Mouse (Mus musculus) MEL (cell line): ENCODE measurements around the gene Actr3.

Experiments used
- CTCF ChIP-seq, 3 experiments: IDR thresholded peaks in 2 of 3; conservative IDR thresholded peaks in 1 of 3; 2 replicates each; pipeline ENCODE4 v1.5.1; 2011 to 2012; ENCODE audit warnings: low read length in 3 of 3, low read depth in 2 of 3, mild to moderate bottlenecking in 2 of 3, improper control_type of control experiment in 1 of 3, inconsistent platforms in 1 of 3, mixed read lengths in 1 of 3, moderate library complexity in 1 of 3; ENCODE audit not compliant: control insufficient read depth in 1 of 3, insufficient read depth in 1 of 3, poor library complexity in 1 of 3, severe bottlenecking in 1 of 3
- EP300 ChIP-seq, 2 experiments: IDR thresholded peaks; 2 replicates each; pipeline ENCODE4 v1.6.1; 2011; ENCODE audit warnings: improper control_type of control experiment in 2 of 2, low read length in 2 of 2, low read depth in 1 of 2, mild to moderate bottlenecking in 1 of 2
- MYC ChIP-seq: IDR thresholded peaks from 2 replicates; pipeline ENCODE4 v1.6.1; 2011; ENCODE audit warnings: low read depth, mild to moderate bottlenecking, low read length, improper control_type of control experiment, moderate library complexity
- POLR2A ChIP-seq, 2 experiments: IDR thresholded peaks; 2 replicates each; pipeline ENCODE4 v1.6.1; 2011 to 2012; ENCODE audit warnings: low read length in 2 of 2, mild to moderate bottlenecking in 2 of 2, control low read depth in 1 of 2, improper control_type of control experiment in 1 of 2, low read depth in 1 of 2, moderate library complexity in 1 of 2; ENCODE audit not compliant: control insufficient read depth in 1 of 2, insufficient read depth in 1 of 2, poor library complexity in 1 of 2
- SMC3 ChIP-seq: IDR thresholded peaks from 2 replicates; pipeline ENCODE4 v1.6.1; 2011; ENCODE audit warnings: low read depth, low read length, improper control_type of control experiment
- UBTF ChIP-seq: IDR thresholded peaks from 2 replicates; pipeline ENCODE4 v1.6.1; 2012; ENCODE audit warnings: low read depth, mild to moderate bottlenecking, inconsistent platforms, low read length, improper control_type of control experiment, moderate library complexity, borderline replicate concordance; ENCODE audit not compliant: insufficient read depth
- USF1 ChIP-seq: IDR thresholded peaks from 2 replicates; pipeline ENCODE4 v1.6.1; 2014; ENCODE audit warnings: low read depth, mild to moderate bottlenecking, inconsistent platforms, low read length, improper control_type of control experiment, moderate library complexity
- ZKSCAN1 ChIP-seq: IDR thresholded peaks from 2 replicates; pipeline ENCODE4 v1.6.1; 2012; ENCODE audit warnings: low read depth, mild to moderate bottlenecking, inconsistent platforms, low read length, improper control_type of control experiment, moderate library complexity

DNA sequence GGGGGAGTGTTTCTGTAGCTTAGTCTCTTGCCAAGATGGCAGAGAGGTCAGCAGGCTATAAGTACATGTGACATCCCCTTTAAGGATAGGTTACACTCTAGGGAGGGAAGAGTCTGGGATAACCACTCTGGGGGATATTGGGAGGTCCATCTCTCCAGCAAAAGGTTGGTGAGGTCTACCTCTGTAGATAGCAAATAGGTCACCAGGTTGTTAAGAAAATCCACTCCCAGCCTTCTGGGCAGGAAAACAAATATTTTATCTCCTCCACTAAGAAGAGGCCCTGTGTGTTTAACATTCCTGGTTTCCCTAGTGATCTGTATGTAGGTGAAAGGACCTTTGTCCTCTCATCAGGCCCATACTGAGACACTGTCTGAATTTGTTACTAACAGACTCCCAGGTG lies 46.3 kb upstream of the Actr3 start:
- no peak for TF ChIP-seq POLR2A (IDR thresholded peaks at IDR 0.05; ENCODE audit: control insufficient read depth in 1 of 2, insufficient read depth in 1 of 2, low read depth in 1 of 2, low read length in 2 of 2, poor library complexity in 1 of 2)
- no peak for TF ChIP-seq MYC
- no peak for TF ChIP-seq CTCF (IDR thresholded peaks at IDR 0.05 in 2 of 3, conservative IDR thresholded peaks at IDR 0.05 in 1 of 3; ENCODE audit: control insufficient read depth in 1 of 3, insufficient read depth in 1 of 3, low read depth in 2 of 3, low read length in 3 of 3, poor library complexity in 1 of 3, severe bottlenecking in 1 of 3)
- TF ChIP-seq EP300 (IDR thresholded peaks at IDR 0.05; ENCODE audit: low read depth in 1 of 2, low read length in 2 of 2) = no peak
- TF ChIP-seq SMC3 = no peak
- TF ChIP-seq ZKSCAN1 = no peak
- no peak for TF ChIP-seq UBTF
- no peak for TF ChIP-seq USF1
